Mouse (Mus musculus) spleen, adult 2 months (tissue): Measurements from ENCODE around the gene Magi1. TPM values are rescaled to one million over a fixed set of nuclear protein-coding genes. Genes with fewer than 3 reads are reported as not detected.

Experiments
- DNase-seq, 2 experiments: peaks; one replicate each; pipeline versions ENCODE4 v3.0.0 to v3.0.0-alpha.2; 2012 to 2021; ENCODE audit warnings: low spot score in 2 of 2, low read depth in 1 of 2
- H3K27ac ChIP-seq: fragments of 200-500 bp; 2 replicates; pipeline ENCODE4 v1.5.1; 2012; ENCODE audit warnings: low read length, inconsistent platforms; ENCODE audit not compliant: insufficient read depth
- H3K27me3 ChIP-seq: fragments of 200-500 bp; 2 replicates; pipeline ENCODE4 v1.6.1; 2012; ENCODE audit warnings: mild to moderate bottlenecking, moderate library complexity, low read length, inconsistent platforms; ENCODE audit not compliant: control insufficient read depth, insufficient read depth
- H3K36me3 ChIP-seq: fragments of 200-500 bp; 2 replicates; pipeline ENCODE4 v1.6.1; 2012; ENCODE audit warnings: mild to moderate bottlenecking, low read length, inconsistent platforms; ENCODE audit not compliant: control insufficient read depth, insufficient read depth
- H3K4me1 ChIP-seq: fragments of 200-500 bp; 2 replicates; pipeline ENCODE4 v1.6.1; 2011; ENCODE audit warnings: inconsistent platforms; ENCODE audit not compliant: control insufficient read depth, insufficient read depth, insufficient read length
- H3K4me3 ChIP-seq: fragments of 200-500 bp; 2 replicates; pipeline ENCODE4 v1.5.1; 2011; ENCODE audit warnings: mild to moderate bottlenecking, inconsistent platforms; ENCODE audit not compliant: insufficient read depth, insufficient read length; ENCODE audit errors: extremely low read depth
- CTCF ChIP-seq: fragments of 200-500 bp; IDR thresholded peaks from 2 replicates; pipeline ENCODE4 v1.5.1; 2011; ENCODE audit warnings: mild to moderate bottlenecking, inconsistent platforms; ENCODE audit not compliant: insufficient read depth, insufficient read length, insufficient replicate concordance; ENCODE audit errors: extremely low read depth
- POLR2A ChIP-seq: fragments of 200-500 bp; IDR thresholded peaks from 2 replicates; pipeline ENCODE4 v1.6.1; 2011; ENCODE audit warnings: low read depth, low read length, inconsistent platforms
- WGBS: fragments of 180-500 bp; shearing (Covaris S2); methylation state at CpG from one replicate; pipeline ENCODE4 v1.1.7; 2018; 5-methylcytosine and 5-hydroxymethylcytosine counted together
- polyA plus RNA-seq: library from polyadenylated mRNA; depleted of rRNA; stranded (reverse); fragments of >200 nt; gene quantifications from 2 replicates; pipeline ENCODE4 v1.2.3, GENCODE M21; 2012

The Magi1 gene
- polyA plus RNA-seq, 1 experiment, result 1.6 TPM

GRCm38 (mm10) chr6:94236899-94237298 is 46.8 kb downstream of the Magi1 start:
- Histone ChIP-seq H3K4me1 (no peaks in the 10 kb centered on the region), H3K4me3 (no peak overlapping the region), H3K27ac (no peak overlapping the region), H3K36me3 (no peaks in the 10 kb centered on the region), H3K27me3 (no peaks in the 10 kb centered on the region)
- no peak for DNase-seq
- TF ChIP-seq POLR2A (no peak), CTCF (no peak)
- WGBS, result 83% methylated on average over 2 of the region's 2 CpGs

GRCm38 (mm10) chr6:94232243-94232785 is 51.4 kb downstream of the Magi1 start:
- TF ChIP-seq POLR2A, result no peak
- no peak for TF ChIP-seq CTCF
- 65% methylated on average over 3 of the region's 3 CpGs for WGBS
- H3K4me1 ChIP-seq, result no peaks in the 10 kb centered on the region
- no peak for DNase-seq
- H3K36me3 ChIP-seq, result no peaks in the 10 kb centered on the region
- H3K4me3 ChIP-seq, result no peak overlapping the region
- H3K27ac ChIP-seq, result no peak overlapping the region
- no peaks in the 10 kb centered on the region for H3K27me3 ChIP-seq

- Histone ChIP-seq H3K27ac (no peak overlapping the region), H3K4me1 (no peaks in the 10 kb centered on the region)
Measured at GRCm38 (mm10) chr6:94231831-94232230, 51.9 kb downstream of the Magi1 start.

GRCm38 (mm10) chr6:94231367-94231766 is 52.4 kb downstream of the Magi1 start:
- Histone ChIP-seq H3K36me3 (no peaks in the 10 kb centered on the region), H3K4me1 (no peaks in the 10 kb centered on the region), H3K4me3 (no peak overlapping the region), H3K27me3 (no peaks in the 10 kb centered on the region), H3K27ac (no peak overlapping the region)
- WGBS, result 65% methylated on average over 7 of the region's 7 CpGs
- no peak for DNase-seq
- no peak for TF ChIP-seq POLR2A

More at GRCm38 (mm10) chr6:94231831-94232230, 51.9 kb downstream of the Magi1 start:
- H3K36me3 ChIP-seq, result no peaks in the 10 kb centered on the region
- 92% methylated on average over 4 of the region's 4 CpGs for WGBS
- no peaks in the 10 kb centered on the region for H3K27me3 ChIP-seq
- DNase-seq, result no peak
- H3K4me3 ChIP-seq, result no peak overlapping the region
- TF ChIP-seq POLR2A (no peak), CTCF (no peak)

- DNase-seq, result no peak
- Histone ChIP-seq H3K27ac (no peak overlapping the region), H3K36me3 (no peaks in the 10 kb centered on the region), H3K4me3 (no peak overlapping the region), H3K4me1 (no peaks in the 10 kb centered on the region), H3K27me3 (no peaks in the 10 kb centered on the region)
- 76% methylated on average over 3 of the region's 3 CpGs for WGBS
- TF ChIP-seq CTCF (no peak), POLR2A (no peak)
Measured at GRCm38 (mm10) chr6:94230918-94231317, 52.8 kb downstream of the Magi1 start.

GRCm38 (mm10) chr6:94230129-94230528 is 53.6 kb downstream of the Magi1 start:
- no peak overlapping the region for H3K4me3 ChIP-seq
- no peaks in the 10 kb centered on the region for H3K36me3 ChIP-seq
- 77% methylated on average over 3 of the region's 3 CpGs for WGBS
- TF ChIP-seq CTCF, result no peak
- no peak overlapping the region for H3K27ac ChIP-seq
- H3K4me1 ChIP-seq, result no peaks in the 10 kb centered on the region
- no peaks in the 10 kb centered on the region for H3K27me3 ChIP-seq
- DNase-seq, result no peak

GRCm38 (mm10) chr6:94226262-94226661 is 57.5 kb downstream of the Magi1 start:
- no peak for TF ChIP-seq POLR2A
- no peak for TF ChIP-seq CTCF
- Histone ChIP-seq H3K27me3 (no peaks in the 10 kb centered on the region), H3K27ac (no peak overlapping the region), H3K4me1 (no peaks in the 10 kb centered on the region), H3K36me3 (no peaks in the 10 kb centered on the region), H3K4me3 (no peak overlapping the region)
- 75% methylated on average over 6 of the region's 6 CpGs for WGBS
- DNase-seq, result no peak
